Mouse (Mus musculus): Measurements from ENCODE around the gene Calhm2. TPM values are rescaled to one million over a fixed set of nuclear protein-coding genes. Genes with fewer than 3 reads are reported as not detected.

Calhm2 gene
- polyA plus RNA-seq, 1 experiment from 2014 or later = 5.8 TPM

- no peak overlapping the region for H3K9ac ChIP-seq
- no peak overlapping the region for H3K27ac ChIP-seq
- 22% methylated on average over 11 of the region's 11 CpGs for WGBS
- no peaks in the 10 kb centered on the region for H3K36me3 ChIP-seq
- ATAC-seq = peak; percentile 63
- H3K9me3 ChIP-seq = no peaks in the 10 kb centered on the region
- H3K4me2 ChIP-seq (replicated peaks) = peak overlapping the region; percentile 54
- no peaks in the 10 kb centered on the region for H3K27me3 ChIP-seq (replicated peaks)
- no peak overlapping the region for H3K4me3 ChIP-seq (replicated peaks)
- H3K4me1 ChIP-seq (replicated peaks) = peaks cover 10% of the 10 kb centered on the region
Measured at GRCm38 (mm10) chr19:47168793-47169412, 30.8 kb upstream of the Calhm2 start.

DNA sequence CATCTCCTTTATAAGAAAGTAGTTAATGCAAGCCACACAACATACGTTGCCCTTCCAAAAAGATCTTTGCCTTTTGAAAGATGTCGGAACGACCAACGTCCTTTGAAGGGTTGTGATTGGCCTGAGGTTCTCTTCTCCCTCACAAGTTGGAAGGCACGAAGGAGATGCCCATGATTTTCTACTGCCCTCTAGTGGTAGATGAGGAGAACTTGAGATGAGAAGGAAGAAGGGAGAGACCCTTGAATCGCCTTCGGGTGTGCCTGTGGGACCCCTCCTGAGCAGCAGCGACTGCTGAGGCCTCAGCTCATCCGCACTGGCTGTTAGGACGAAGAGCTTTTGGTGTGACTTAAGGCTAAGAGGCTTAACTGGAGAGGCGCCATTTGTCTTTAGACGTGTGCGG is 30.1 kb upstream of the Calhm2 start:
- H3K36me3 ChIP-seq = no peaks in the 10 kb centered on the region
- peak overlapping the region; percentile 19 for H3K4me3 ChIP-seq (replicated peaks)
- H3K9ac ChIP-seq = no peak overlapping the region
- no peak overlapping the region for H3K27ac ChIP-seq
- peaks cover 10% of the 10 kb centered on the region for H3K4me1 ChIP-seq (replicated peaks)
- H3K27me3 ChIP-seq (replicated peaks) = no peaks in the 10 kb centered on the region
- ATAC-seq = peak; percentile 53; the same call in 1 of the 2 replicates
- WGBS = 11% methylated on average over 13 of the region's 13 CpGs
- peak overlapping the region; percentile 54 for H3K4me2 ChIP-seq (replicated peaks)
- H3K9me3 ChIP-seq = no peaks in the 10 kb centered on the region

DNA sequence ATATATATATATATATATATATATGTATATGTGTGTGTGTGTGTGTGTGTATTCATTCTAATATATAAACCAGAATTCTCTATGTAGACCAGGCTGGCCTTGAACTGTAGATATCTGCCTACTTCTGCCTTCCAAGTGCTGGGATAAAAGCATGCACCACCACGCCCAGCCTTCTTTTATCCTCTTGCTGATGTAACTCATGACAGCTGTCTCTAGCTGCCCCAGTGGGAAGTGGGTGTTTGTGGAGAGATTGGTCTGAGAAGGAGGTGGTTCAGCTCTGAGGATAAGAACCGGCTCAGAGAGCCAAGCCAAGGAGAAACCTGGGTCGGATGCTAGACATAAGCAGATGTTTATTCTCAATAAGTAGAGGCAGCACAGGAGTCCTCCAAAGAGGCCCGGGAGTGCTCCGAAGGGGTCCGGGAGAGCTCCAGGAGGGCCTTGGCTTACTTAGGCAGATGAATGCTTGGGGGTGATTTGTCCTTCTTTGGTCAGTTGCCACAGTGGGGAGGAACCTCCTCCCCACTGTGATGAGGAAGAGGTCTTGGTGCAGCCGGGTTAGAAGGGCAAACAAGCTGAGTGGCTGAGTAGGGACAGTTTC is 29.6 kb upstream of the Calhm2 start:
- no peak overlapping the region for H3K9ac ChIP-seq
- ATAC-seq = no peak
- WGBS = 55% methylated on average over 7 of the region's 7 CpGs
- no peak overlapping the region for H3K4me3 ChIP-seq (replicated peaks)
- peaks cover 10% of the 10 kb centered on the region for H3K4me1 ChIP-seq (replicated peaks)
- H3K27me3 ChIP-seq (replicated peaks) = no peaks in the 10 kb centered on the region
- H3K27ac ChIP-seq = no peak overlapping the region
- H3K9me3 ChIP-seq = no peaks in the 10 kb centered on the region
- peak overlapping the region; percentile 54; the same call in 1 of the 2 replicates for H3K4me2 ChIP-seq (replicated peaks)
- no peaks in the 10 kb centered on the region for H3K36me3 ChIP-seq

GRCm38 (mm10) chr19:47166758-47167157 is 28.7 kb upstream of the Calhm2 start:
- no peak for ATAC-seq
- peaks cover 10% of the 10 kb centered on the region for H3K4me1 ChIP-seq (replicated peaks)
- H3K9ac ChIP-seq = no peak overlapping the region
- no peak overlapping the region for H3K4me2 ChIP-seq (replicated peaks)
- no peak overlapping the region for H3K27ac ChIP-seq
- H3K36me3 ChIP-seq = no peaks in the 10 kb centered on the region
- no peaks in the 10 kb centered on the region for H3K9me3 ChIP-seq
- no peaks in the 10 kb centered on the region for H3K27me3 ChIP-seq (replicated peaks)
- 44% methylated on average over 3 of the region's 3 CpGs for WGBS
- H3K4me3 ChIP-seq (replicated peaks) = no peak overlapping the region

DNA sequence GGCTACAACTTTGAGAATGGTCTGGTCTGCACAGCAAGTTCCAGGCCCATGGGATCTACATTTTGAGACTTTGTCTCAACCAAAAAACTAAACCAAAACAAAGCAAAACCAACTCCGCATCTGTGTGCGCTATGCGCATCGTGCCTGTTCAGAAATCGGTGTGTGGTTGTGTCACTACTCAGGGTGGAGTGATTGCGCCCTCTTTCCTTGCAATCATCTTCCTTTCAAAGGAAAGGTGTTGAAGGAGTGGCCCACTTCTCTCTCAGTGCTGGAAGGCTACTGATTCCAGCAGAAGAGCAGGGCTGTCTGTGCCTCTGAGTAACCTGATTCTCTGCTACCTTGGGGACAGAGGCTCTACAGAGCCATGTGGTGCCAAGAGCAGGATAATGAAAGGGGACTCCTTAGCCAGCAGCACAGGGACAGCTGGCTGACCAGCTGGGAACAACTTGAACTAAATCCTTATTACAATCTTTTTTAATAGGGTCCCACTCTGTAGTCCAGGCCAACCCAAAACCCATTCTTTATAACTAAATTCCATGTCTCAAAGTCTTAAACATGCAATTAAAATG is 25.2 kb upstream of the Calhm2 start:
- Histone ChIP-seq H3K4me2 (replicated peaks) (no peak overlapping the region), H3K27ac (no peak overlapping the region), H3K27me3 (replicated peaks) (no peaks in the 10 kb centered on the region), H3K9me3 (no peaks in the 10 kb centered on the region), H3K4me1 (replicated peaks) (peaks cover 5% of the 10 kb centered on the region; the same call in 1 of the 2 replicates), H3K4me3 (replicated peaks) (no peak overlapping the region), H3K9ac (no peak overlapping the region), H3K36me3 (no peaks in the 10 kb centered on the region)
- no peak for ATAC-seq
- WGBS = 88% methylated on average over 6 of the region's 6 CpGs

DNA sequence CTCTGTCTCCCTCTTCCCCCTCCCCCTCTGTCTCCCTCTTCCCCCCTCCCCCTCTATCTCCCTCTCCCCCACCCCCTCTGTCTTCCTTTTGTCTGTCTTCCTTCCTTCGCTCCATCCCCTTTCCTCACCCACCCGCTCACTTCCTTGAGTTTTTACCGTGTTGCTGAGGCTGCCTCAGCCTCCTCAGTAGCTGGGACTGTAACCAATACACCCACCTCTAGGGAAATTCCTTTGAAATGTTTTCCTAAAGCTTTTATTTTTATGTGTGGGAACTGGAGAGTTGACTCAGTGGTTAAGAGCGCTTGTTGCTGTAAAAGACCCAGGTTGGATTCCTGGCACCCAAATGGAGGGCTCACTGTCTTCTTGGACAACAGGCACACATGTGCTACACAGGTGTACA is 23.6 kb upstream of the Calhm2 start:
- no peaks in the 10 kb centered on the region for H3K27me3 ChIP-seq (replicated peaks)
- H3K9ac ChIP-seq = no peak overlapping the region
- H3K4me3 ChIP-seq (replicated peaks) = no peak overlapping the region
- 67% methylated on average over 4 of the region's 4 CpGs for WGBS
- no peak overlapping the region for H3K4me2 ChIP-seq (replicated peaks)
- no peaks in the 10 kb centered on the region for H3K4me1 ChIP-seq (replicated peaks)
- no peaks in the 10 kb centered on the region for H3K9me3 ChIP-seq
- H3K36me3 ChIP-seq = no peaks in the 10 kb centered on the region
- ATAC-seq = no peak
- H3K27ac ChIP-seq = no peak overlapping the region

DNA sequence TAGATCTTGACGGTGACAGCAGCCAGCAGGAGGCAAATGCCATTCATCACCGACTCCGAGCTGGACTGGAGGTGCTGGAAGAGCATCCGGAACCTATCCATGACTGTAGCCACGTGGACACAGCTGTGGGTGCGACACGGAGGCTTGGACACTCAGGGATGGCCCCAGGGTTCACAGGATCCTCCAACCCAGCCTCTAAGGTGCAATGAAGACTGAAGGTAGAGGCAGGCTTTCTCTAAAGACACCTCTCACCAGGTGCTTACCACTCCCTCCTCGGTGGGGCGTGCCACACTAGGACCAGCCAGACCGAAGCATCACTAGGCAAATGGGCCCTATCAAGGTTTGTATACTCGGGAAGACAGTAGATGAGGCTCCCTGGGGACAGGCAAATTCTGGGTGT is 19.6 kb upstream of the Calhm2 start, which contains the start of gene Calhm3:
Gene Calhm3, minus strand, starts transcription at position 101 of the 400 bp plus-strand sequence.
- Histone ChIP-seq H3K9me3 (no peaks in the 10 kb centered on the region), H3K4me1 (replicated peaks) (no peaks in the 10 kb centered on the region), H3K4me3 (replicated peaks) (no peak within 1 kb of the TSS), H3K4me2 (replicated peaks) (no peak within 1 kb of the TSS), H3K36me3 (no peaks in the 10 kb centered on the region), H3K27ac (no peak within 1 kb of the TSS), H3K27me3 (replicated peaks) (no peaks in the 10 kb centered on the region), H3K9ac (no peak within 1 kb of the TSS)
- 79% methylated on average over 11 of the region's 11 CpGs for WGBS
- ATAC-seq = no peak

- WGBS = 85% methylated on average over 7 of the region's 7 CpGs
- Histone ChIP-seq H3K4me2 (replicated peaks) (no peak overlapping the region), H3K4me3 (replicated peaks) (no peak overlapping the region), H3K4me1 (replicated peaks) (no peaks in the 10 kb centered on the region), H3K9ac (no peak overlapping the region), H3K36me3 (no peaks in the 10 kb centered on the region), H3K27me3 (replicated peaks) (peaks cover 9% of the 10 kb centered on the region; the same call in 1 of the 2 replicates), H3K27ac (no peak overlapping the region), H3K9me3 (no peaks in the 10 kb centered on the region)
- ATAC-seq = no peak
Measured at GRCm38 (mm10) chr19:47153767-47154166, 15.7 kb upstream of the Calhm2 start.

DNA sequence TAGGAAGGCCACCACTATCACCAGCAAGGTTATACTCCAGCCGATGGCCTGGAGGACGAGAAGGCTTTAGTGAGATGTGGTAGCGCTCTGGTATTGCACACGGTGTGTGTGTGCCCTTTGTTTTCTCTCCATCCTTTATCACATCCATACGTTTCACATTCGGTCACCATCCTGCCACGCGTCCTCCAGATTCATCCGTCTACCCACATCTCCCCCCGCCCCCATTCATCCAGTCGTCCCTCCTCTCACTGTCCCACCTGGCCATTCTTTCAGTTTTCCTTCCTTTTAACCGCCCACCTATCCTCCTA is 13.9 kb upstream of the Calhm2 start:
- no peaks in the 10 kb centered on the region for H3K4me1 ChIP-seq (replicated peaks)
- ATAC-seq = no peak
- peak overlapping the region; percentile 28 for H3K4me3 ChIP-seq (replicated peaks)
- H3K9ac ChIP-seq = no peak overlapping the region
- no peaks in the 10 kb centered on the region for H3K9me3 ChIP-seq
- H3K27ac ChIP-seq = no peak overlapping the region
- no peaks in the 10 kb centered on the region for H3K36me3 ChIP-seq
- peak overlapping the region; percentile 65 for H3K4me2 ChIP-seq (replicated peaks)
- H3K27me3 ChIP-seq (replicated peaks) = peaks cover 9% of the 10 kb centered on the region; the same call in 1 of the 2 replicates
- 71% methylated on average over 12 of the region's 12 CpGs for WGBS

DNA sequence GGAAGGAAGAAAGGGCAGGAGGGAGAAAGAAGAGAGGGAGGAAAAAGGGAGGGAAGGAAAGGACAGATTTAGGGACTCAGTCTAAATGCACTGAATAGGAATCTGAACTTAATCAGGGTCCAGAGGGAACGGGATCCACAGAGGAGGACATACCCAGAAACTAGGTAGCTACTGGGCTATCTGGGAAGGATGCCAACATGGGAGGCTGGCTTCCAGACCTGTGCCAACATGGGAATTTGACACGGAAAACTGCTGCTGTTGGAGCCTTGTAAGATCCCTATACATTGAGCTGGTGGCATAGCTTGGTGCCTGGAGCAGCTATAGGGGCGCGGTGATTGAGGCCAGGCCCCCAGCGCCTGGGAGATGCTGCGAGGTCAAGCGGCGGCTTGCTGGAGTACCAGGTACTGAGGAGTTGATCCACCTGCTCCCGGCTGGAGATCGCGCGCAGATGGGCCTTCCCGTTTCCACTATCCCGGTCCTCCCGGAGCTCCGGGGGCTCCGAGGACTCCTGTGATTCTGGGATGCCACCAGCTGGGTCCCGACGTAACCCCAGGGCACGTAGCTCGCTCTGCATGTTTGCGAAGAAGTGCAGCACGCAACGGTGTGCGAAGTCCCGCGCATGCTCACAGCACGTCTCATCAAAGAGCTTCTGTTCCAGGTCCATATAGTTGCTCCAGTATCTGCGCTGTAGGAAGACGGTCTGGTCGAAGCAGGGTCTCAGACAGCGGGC is 13.4 kb upstream of the Calhm2 start:
- Histone ChIP-seq H3K4me3 (replicated peaks) (peak overlapping the region; percentile 28), H3K9me3 (no peaks in the 10 kb centered on the region)
- 21% methylated on average over 32 of the region's 32 CpGs for WGBS

GRCm38 (mm10) chr19:47149854-47150253 is 11.8 kb upstream of the Calhm2 start:
- WGBS = 30% methylated on average over 4 of the region's 4 CpGs
- Histone ChIP-seq H3K4me2 (replicated peaks) (no peak overlapping the region), H3K4me1 (replicated peaks) (no peaks in the 10 kb centered on the region), H3K9me3 (no peaks in the 10 kb centered on the region), H3K36me3 (no peaks in the 10 kb centered on the region), H3K4me3 (replicated peaks) (no peak overlapping the region), H3K27ac (no peak overlapping the region), H3K27me3 (replicated peaks) (peaks cover 9% of the 10 kb centered on the region; the same call in 1 of the 2 replicates), H3K9ac (no peak overlapping the region)
- ATAC-seq = no peak

More for the DNA sequence above, 13.4 kb upstream of the Calhm2 start:
- Histone ChIP-seq H3K4me2 (replicated peaks) (peak overlapping the region; percentile 65), H3K4me1 (replicated peaks) (no peaks in the 10 kb centered on the region), H3K9ac (no peak overlapping the region), H3K27me3 (replicated peaks) (peaks cover 9% of the 10 kb centered on the region; the same call in 1 of the 2 replicates), H3K36me3 (no peaks in the 10 kb centered on the region), H3K27ac (no peak overlapping the region)
- ATAC-seq = no peak

DNA sequence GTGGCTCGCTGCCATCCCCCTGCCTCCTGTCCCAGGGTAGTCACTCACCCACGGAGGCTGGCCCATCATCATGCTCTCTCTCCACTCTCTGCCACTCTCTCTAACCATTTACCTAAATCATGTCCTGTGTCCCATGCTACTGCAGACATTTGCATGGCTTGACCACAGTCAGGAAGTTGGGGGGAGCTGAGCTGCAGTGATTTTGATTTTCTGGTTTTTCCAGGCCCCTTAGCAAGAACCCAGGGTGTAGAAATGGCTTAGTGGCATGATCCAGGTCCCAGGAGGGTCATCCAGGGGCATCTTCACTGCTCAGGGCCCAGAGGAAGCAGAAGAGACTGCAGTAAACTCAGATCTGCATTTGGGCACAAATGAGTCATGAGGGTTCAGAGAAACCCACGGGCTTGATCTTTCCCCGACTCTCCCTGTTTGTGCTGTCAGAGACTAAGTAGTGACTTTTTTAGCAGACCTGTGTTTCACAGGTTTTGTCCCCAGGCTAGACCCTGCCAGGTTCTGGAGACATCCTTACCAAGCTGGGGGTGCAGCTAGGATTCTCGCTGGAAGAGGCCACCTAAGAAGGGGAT is 10.3 kb upstream of the Calhm2 start:
- Histone ChIP-seq H3K4me3 (replicated peaks) (no peak overlapping the region), H3K36me3 (no peaks in the 10 kb centered on the region), H3K27me3 (replicated peaks) (peaks cover 9% of the 10 kb centered on the region; the same call in 1 of the 2 replicates), H3K4me1 (replicated peaks) (no peaks in the 10 kb centered on the region), H3K4me2 (replicated peaks) (no peak overlapping the region), H3K9me3 (no peaks in the 10 kb centered on the region), H3K27ac (no peak overlapping the region), H3K9ac (no peak overlapping the region)
- ATAC-seq = no peak
- WGBS = 69% methylated on average over 5 of the region's 5 CpGs
